Mouse (Mus musculus): Measurements from ENCODE around the gene Vmn1r15. TPM values are rescaled to one million over a fixed set of nuclear protein-coding genes. Genes with fewer than 3 reads are reported as not detected.

Gene Vmn1r15
- not detected in 4 replicates for total RNA-seq (2023)

GRCm38 (mm10) chr6:57257652-57258051 lies at the start of gene Vmn1r15:
TSS of gene Vmn1r15 (plus strand) at chr6:57257952.

GRCm38 (mm10) chr6:57231386-57231785 lies 26.4 kb upstream of the Vmn1r15 start, which contains the start of gene Vmn1r14:
TSS of gene Vmn1r14 (plus strand) at chr6:57231686.

Other genes with a start within 250 kb of the Vmn1r15 start
- not detected in 4 replicates for gene Vmn1r7, start 232.6 kb upstream of the Vmn1r15 start, total RNA-seq (2023)
- not detected in 4 replicates for gene Vmn1r8, start 225.7 kb upstream of the Vmn1r15 start, total RNA-seq (2023)
- not detected in 4 replicates for gene Vmn1r9, start 191.2 kb upstream of the Vmn1r15 start, total RNA-seq (2023)
- gene Vmn1r10, start 148.5 kb upstream of the Vmn1r15 start, total RNA-seq (2023) = not detected in 4 replicates
- not detected in 4 replicates for gene Vmn1r11, start 124.5 kb upstream of the Vmn1r15 start, total RNA-seq (2023)
- gene Vmn1r12, start 101.0 kb upstream of the Vmn1r15 start, total RNA-seq (2023) = not detected in 4 replicates
- gene Vmn1r13, start 54.7 kb upstream of the Vmn1r15 start, total RNA-seq (2023) = not detected in 4 replicates
- not detected in 4 replicates for gene Vmn1r14, start 26.3 kb upstream of the Vmn1r15 start, total RNA-seq (2023)
- gene Vmn1r16, start 71.5 kb downstream of the Vmn1r15 start, total RNA-seq (2023) = not detected in 4 replicates
- gene Vmn1r17, start 105.8 kb downstream of the Vmn1r15 start, total RNA-seq (2023) = not detected in 4 replicates
- gene Vmn1r18, start 137.8 kb downstream of the Vmn1r15 start, total RNA-seq (2023) = not detected in 4 replicates
- not detected in 4 replicates for gene Vmn1r19, start 145.8 kb downstream of the Vmn1r15 start, total RNA-seq (2023)
- not detected in 4 replicates for gene Vmn1r20, start 171.0 kb downstream of the Vmn1r15 start, total RNA-seq (2023)

Measured in B cell, adult 62 days (primary cell).